In the genomic region with DNA sequence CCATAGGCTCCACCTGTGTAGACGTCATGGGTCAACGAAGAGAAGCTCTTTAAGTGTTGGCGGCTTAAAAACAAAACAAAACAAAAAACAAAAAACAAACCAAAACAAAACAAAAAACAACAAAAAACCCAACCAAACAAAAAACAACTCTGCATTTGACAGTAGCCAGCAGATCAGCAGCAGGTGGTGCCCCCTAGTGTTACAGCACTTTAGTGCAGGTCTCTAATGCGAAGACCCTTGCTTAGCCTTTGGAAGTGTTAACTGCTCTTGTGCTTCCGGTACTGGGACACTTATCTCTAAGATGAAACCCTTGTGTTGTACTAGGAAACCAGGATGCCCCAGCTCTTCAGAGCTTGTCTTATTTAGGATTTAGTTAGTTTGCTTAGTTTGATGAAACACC, we compare ENCODE assay signal across 10 mouse cellular contexts. TPM values are rescaled to one million over a fixed set of nuclear protein-coding genes. Genes with fewer than 3 reads are reported as not detected.
DNase-seq lines count a peak whose midpoint lies in the region; ATAC-seq and TF ChIP-seq lines count a peak whose summit lies in the region.
"Had no signal": no experiment of that assay in that cellular context is flagged by ENCODE, and none has a peak within 500 bp of the region (broad histone marks: within the 10 kb centered on the region; RNA-seq: fewer than 3 reads in every experiment).

No protein-coding gene starts in this region.

- H3K27me3 ChIP-seq in hindbrain, postnatal 0 days (ENCODE audit: insufficient read depth, low read length), result no peaks in the 10 kb centered on the region
- H3K27me3 ChIP-seq in hindbrain, embryonic 13.5 days, result no peaks in the 10 kb centered on the region
- no peaks in the 10 kb centered on the region for H3K27me3 ChIP-seq in ES-Bruce4 (ENCODE audit: control insufficient read depth, insufficient read depth, low read length, poor library complexity, severe bottlenecking)

- TF ChIP-seq CTCF in hindbrain, postnatal 0 days (IDR thresholded peaks at IDR 0.05; ENCODE audit: low read depth), result peak; percentile 63
- peak; percentile 61 for TF ChIP-seq CTCF in ES-Bruce4 (IDR thresholded peaks at IDR 0.05; ENCODE audit: low read depth, low read length)
- peak; percentile 62; the same call in 1 of the 2 replicates for TF ChIP-seq CTCF in brain, embryonic 14.5 days (IDR thresholded peaks at IDR 0.05; ENCODE audit: borderline replicate concordance, extremely low read depth, insufficient read depth, insufficient read length)

- ATAC-seq in hindbrain, postnatal 0 days, result no peak
- ATAC-seq in hindbrain, embryonic 13.5 days (ENCODE audit: low FRiP score), result no peak

- H3K4me1 ChIP-seq in hindbrain, postnatal 0 days (ENCODE audit: insufficient read depth, low read length), result no peaks in the 10 kb centered on the region
- no peaks in the 10 kb centered on the region for H3K4me1 ChIP-seq in hindbrain, embryonic 13.5 days (replicated peaks)
- H3K4me1 ChIP-seq in ES-Bruce4 (ENCODE audit: control insufficient read depth, insufficient read depth, low read length), result no peaks in the 10 kb centered on the region

- peak; percentile 10 for DNase-seq in hindbrain, postnatal 0 days (ENCODE audit: low spot score)
- peak; percentile 49 for DNase-seq in brain, embryonic 14.5 days (ENCODE audit: low read depth)
- peak; percentile 5 for DNase-seq in lung, postnatal 25 days (ENCODE audit: low spot score)
- no peak for DNase-seq in urinary bladder, postnatal 10 days (ENCODE audit: low spot score)
- DNase-seq in MN1 (ENCODE audit: low spot score), result no peak
- no peak for DNase-seq in heart, postnatal 25 days (ENCODE audit: low spot score)

- H3K27ac ChIP-seq in hindbrain, postnatal 0 days, result no peak overlapping the region
- H3K27ac ChIP-seq in hindbrain, embryonic 13.5 days, result no peak overlapping the region
- no peak overlapping the region for H3K27ac ChIP-seq in ES-Bruce4 (ENCODE audit: insufficient read depth, low read length)

- intact Hi-C loops in heart, postnatal 25 days (cut with DNase I), result no loop called here

- H3K9ac ChIP-seq in hindbrain, postnatal 0 days (replicated peaks; ENCODE audit: low read length), result no peak overlapping the region
- no peak overlapping the region for H3K9ac ChIP-seq in hindbrain, embryonic 13.5 days
- H3K9ac ChIP-seq in ES-Bruce4 (ENCODE audit: low read depth, poor library complexity, severe bottlenecking), result no peak overlapping the region

- H3K36me3 ChIP-seq in hindbrain, postnatal 0 days (ENCODE audit: insufficient read depth, low read length), result no peaks in the 10 kb centered on the region
- H3K36me3 ChIP-seq in hindbrain, embryonic 13.5 days, result no peaks in the 10 kb centered on the region
- H3K36me3 ChIP-seq in ES-Bruce4 (ENCODE audit: control insufficient read depth, insufficient read depth, low read length, poor library complexity, severe bottlenecking), result no peaks in the 10 kb centered on the region

- no peak for TF ChIP-seq POLR2A in ES-Bruce4 (IDR thresholded peaks at IDR 0.05; ENCODE audit: insufficient read depth, low read length)
- TF ChIP-seq POLR2A in brain, embryonic 14.5 days (IDR thresholded peaks at IDR 0.05; ENCODE audit: borderline replicate concordance, extremely low read depth, insufficient read depth, insufficient read length, poor library complexity, severe bottlenecking), result no peak

- 78% methylated on average over 5 of the region's 5 CpGs for WGBS in hindbrain, postnatal 0 days
- WGBS in hindbrain, embryonic 13.5 days, result 77% methylated on average over 5 of the region's 5 CpGs

- H3K4me2 ChIP-seq in hindbrain, postnatal 0 days (ENCODE audit: low read depth, low read length), result no peak overlapping the region
- no peak overlapping the region for H3K4me2 ChIP-seq in hindbrain, embryonic 13.5 days

- no peaks in the 10 kb centered on the region for H3K9me3 ChIP-seq in hindbrain, postnatal 0 days (ENCODE audit: low read length)
- 0 out of 2 replicates have a peak, but pooled peaks cover 3% of the 10 kb centered on the region for H3K9me3 ChIP-seq in hindbrain, embryonic 13.5 days
- H3K9me3 ChIP-seq in ES-Bruce4 (replicated peaks; ENCODE audit: control insufficient read depth, insufficient read depth, low read length, poor library complexity, severe bottlenecking), result 0 out of 2 replicates have a peak, but pooled peaks cover 2% of the 10 kb centered on the region

- no peak for TF ChIP-seq EP300 in ES-Bruce4 (IDR thresholded peaks at IDR 0.05; ENCODE audit: insufficient read depth, low read depth, low read length)

- no peak overlapping the region for H3K4me3 ChIP-seq in hindbrain, postnatal 0 days (ENCODE audit: low read length)
- no peak overlapping the region for H3K4me3 ChIP-seq in hindbrain, embryonic 13.5 days
- no peak overlapping the region for H3K4me3 ChIP-seq in ES-Bruce4 (ENCODE audit: low read depth, low read length)

RNA-seq across cellular contexts. Expression of a gene that starts 28.7 kb away (rescaled TPM):
- not detected in 2 replicates for total RNA-seq in hindbrain, postnatal 0 days (2014; rRNA removed)
- polyA plus RNA-seq in hindbrain, postnatal 0 days (2015; fragmentation: Nextera tagmentation; extraction: Ambion mirVana), result not detected in 2 replicates
- not detected in 2 replicates for polyA plus RNA-seq in hindbrain, embryonic 13.5 days (2015; fragmentation: Nextera tagmentation; extraction: Ambion mirVana)
- polyA plus RNA-seq in ES-Bruce4 (2011; ENCODE audit: insufficient read depth, insufficient read length, low read depth, missing spikeins), result not detected in 2 replicates
- not detected in 2 replicates for polyA plus RNA-seq in brain, embryonic 14.5 days (2012; rRNA removed)
- total RNA-seq in heart, postnatal 25 days (2021), result not detected
- total RNA-seq: layer of hippocampus, adult 18-20 months had no signal
- polyA plus RNA-seq: neural tube, embryonic 11.5 days had no signal

Comparison
In these comparisons a context has a peak if more than half of its experiments do, and no peak if none do; other contexts are left out.
1. DNase-seq: peak in hindbrain, postnatal 0 days (single experiment), brain, embryonic 14.5 days (single experiment) and lung, postnatal 25 days (single experiment); none in urinary bladder, postnatal 10 days (single experiment), MN1 (single experiment) and heart, postnatal 25 days (single experiment).
2. Peak in every context shown above with its lines, with median percentiles within 50 percentile points of each other: CTCF ChIP-seq.